Mouse (Mus musculus) thymus, adult 2 months (tissue): ENCODE results near the gene Pou3f1. TPM values are rescaled to one million over a fixed set of nuclear protein-coding genes. Genes with fewer than 3 reads are reported as not detected.
A peak's percentile ranks its signal among the peaks of the same experiment; 100 is the strongest.

ENCODE experiments used
- DNase-seq: peaks from one replicate; pipeline ENCODE4 v3.0.0; 2021
- H3K27ac ChIP-seq: fragments of 200-500 bp; 2 replicates; pipeline ENCODE4 v1.5.1; 2012; ENCODE audit warnings: low read length, control low read depth; ENCODE audit not compliant: control insufficient read depth, insufficient read depth
- H3K27me3 ChIP-seq: fragments of 200-500 bp; 2 replicates; pipeline ENCODE4 v1.6.1; 2012; ENCODE audit warnings: mild to moderate bottlenecking, low read length, moderate library complexity, mixed read lengths; ENCODE audit not compliant: control insufficient read depth, insufficient read depth
- H3K36me3 ChIP-seq: fragments of 200-500 bp; 2 replicates; pipeline ENCODE4 v1.6.1; 2012; ENCODE audit warnings: mild to moderate bottlenecking, low read length, moderate library complexity; ENCODE audit not compliant: control insufficient read depth, insufficient read depth
- H3K4me1 ChIP-seq: fragments of 200-500 bp; replicated peaks from 2 replicates; pipeline ENCODE4 v1.6.1; 2012; ENCODE audit warnings: low read length; ENCODE audit not compliant: control insufficient read depth, insufficient read depth
- H3K4me3 ChIP-seq: fragments of 200-500 bp; 2 replicates; pipeline ENCODE4 v1.5.1; 2012; ENCODE audit warnings: mild to moderate bottlenecking, low read length, control low read depth, moderate library complexity; ENCODE audit not compliant: control insufficient read depth, insufficient read depth
- CTCF ChIP-seq: fragments of 200-500 bp; IDR thresholded peaks from 2 replicates; pipeline ENCODE4 v1.5.1; 2012; ENCODE audit warnings: mild to moderate bottlenecking, control low read depth, low read length, moderate library complexity, borderline replicate concordance; ENCODE audit not compliant: control insufficient read depth, poor library complexity, insufficient read depth; ENCODE audit errors: extremely low read depth
- POLR2A ChIP-seq: fragments of 200-500 bp; IDR thresholded peaks from 2 replicates; pipeline ENCODE4 v1.6.1; 2012; ENCODE audit warnings: mild to moderate bottlenecking, low read length, control low read depth, moderate library complexity; ENCODE audit not compliant: control insufficient read depth, poor library complexity, insufficient read depth; ENCODE audit errors: extremely low read depth
- WGBS: fragments of 180-500 bp; shearing (Covaris S2); methylation state at CpG from one replicate; pipeline ENCODE4 v1.1.7; 2018; 5-methylcytosine and 5-hydroxymethylcytosine counted together
- polyA plus RNA-seq: library from polyadenylated mRNA; depleted of rRNA; stranded (reverse); fragments of >200 nt; gene quantifications from 2 replicates; pipeline ENCODE4 v1.2.3, GENCODE M21; 2012

Pou3f1 gene
- polyA plus RNA-seq, 1 experiment = 0.38 TPM

GRCm38 (mm10) chr4:124647909-124648308 is 8.7 kb upstream of the Pou3f1 start:
- 80% methylated on average over 5 of the region's 5 CpGs for WGBS

DNA sequence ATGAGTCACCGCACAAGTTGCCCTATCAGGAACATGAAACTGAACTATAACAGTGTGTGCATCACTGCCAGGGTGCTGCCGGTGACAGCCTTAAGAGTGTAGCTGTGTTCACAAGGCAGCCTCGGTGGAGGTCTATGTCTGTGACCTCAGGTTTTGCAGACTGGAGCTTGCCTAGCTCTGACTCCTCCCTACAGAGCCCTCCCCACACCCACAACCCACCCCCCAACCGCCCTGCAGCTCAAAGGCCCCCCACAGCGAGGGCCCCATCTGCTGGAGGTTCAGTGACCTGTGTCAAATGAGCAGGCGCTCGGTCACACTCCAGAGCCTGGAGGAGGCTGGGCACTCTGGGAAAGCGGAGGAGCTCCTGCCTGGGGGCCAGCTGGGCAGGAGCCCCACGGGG is 3.7 kb upstream of the Pou3f1 start:
- Histone ChIP-seq H3K4me3 (no peak overlapping the region), H3K36me3 (no peaks in the 10 kb centered on the region), H3K27me3 (peaks cover 20% of the 10 kb centered on the region; the same call in 1 of the 2 replicates), H3K27ac (no peak overlapping the region), H3K4me1 (peaks cover 4% of the 10 kb centered on the region)
- TF ChIP-seq CTCF = no peak
- no peak for TF ChIP-seq POLR2A
- no peak for DNase-seq
- WGBS = 23% methylated on average over 9 of the region's 9 CpGs

More at GRCm38 (mm10) chr4:124647909-124648308, 8.7 kb upstream of the Pou3f1 start:
- Histone ChIP-seq H3K36me3 (no peaks in the 10 kb centered on the region), H3K27ac (no peak overlapping the region), H3K4me3 (no peak overlapping the region), H3K27me3 (no peaks in the 10 kb centered on the region), H3K4me1 (0 out of 2 replicates have a peak, but pooled peaks cover 3% of the 10 kb centered on the region)
- DNase-seq = no peak
- TF ChIP-seq POLR2A (no peak), CTCF (no peak)

GRCm38 (mm10) chr4:124656854-124657650 is 445 bp downstream of the Pou3f1 start:
- Histone ChIP-seq H3K36me3 (no peaks in the 10 kb centered on the region), H3K4me3 (peak overlapping the region; percentile 67), H3K4me1 (peaks cover 12% of the 10 kb centered on the region), H3K27ac (no peak overlapping the region), H3K27me3 (peaks cover 37% of the 10 kb centered on the region)
- peak; percentile 77 for DNase-seq
- TF ChIP-seq CTCF = no peak
- no peak for TF ChIP-seq POLR2A
- 2% methylated on average over 89 of the region's 92 CpGs for WGBS

- TF ChIP-seq CTCF (no peak), POLR2A (no peak)
Observed at GRCm38 (mm10) chr4:124657781-124658180, 1.2 kb downstream of the Pou3f1 start.

GRCm38 (mm10) chr4:124658412-124658851 is 1.8 kb downstream of the Pou3f1 start:
- no peak overlapping the region for H3K4me3 ChIP-seq
- WGBS = 7% methylated on average over 39 of the region's 39 CpGs
- no peak for DNase-seq
- TF ChIP-seq POLR2A = no peak
- TF ChIP-seq CTCF = no peak
- H3K27me3 ChIP-seq = peaks cover 39% of the 10 kb centered on the region
- peaks cover 12% of the 10 kb centered on the region for H3K4me1 ChIP-seq
- H3K36me3 ChIP-seq = no peaks in the 10 kb centered on the region
- H3K27ac ChIP-seq = no peak overlapping the region

More at GRCm38 (mm10) chr4:124657781-124658180, 1.2 kb downstream of the Pou3f1 start:
- Histone ChIP-seq H3K36me3 (no peaks in the 10 kb centered on the region), H3K27ac (no peak overlapping the region), H3K4me3 (peak overlapping the region; percentile 41), H3K27me3 (peaks cover 39% of the 10 kb centered on the region), H3K4me1 (peaks cover 12% of the 10 kb centered on the region)
- WGBS = 3% methylated on average over 56 of the region's 61 CpGs
- no peak for DNase-seq

DNA sequence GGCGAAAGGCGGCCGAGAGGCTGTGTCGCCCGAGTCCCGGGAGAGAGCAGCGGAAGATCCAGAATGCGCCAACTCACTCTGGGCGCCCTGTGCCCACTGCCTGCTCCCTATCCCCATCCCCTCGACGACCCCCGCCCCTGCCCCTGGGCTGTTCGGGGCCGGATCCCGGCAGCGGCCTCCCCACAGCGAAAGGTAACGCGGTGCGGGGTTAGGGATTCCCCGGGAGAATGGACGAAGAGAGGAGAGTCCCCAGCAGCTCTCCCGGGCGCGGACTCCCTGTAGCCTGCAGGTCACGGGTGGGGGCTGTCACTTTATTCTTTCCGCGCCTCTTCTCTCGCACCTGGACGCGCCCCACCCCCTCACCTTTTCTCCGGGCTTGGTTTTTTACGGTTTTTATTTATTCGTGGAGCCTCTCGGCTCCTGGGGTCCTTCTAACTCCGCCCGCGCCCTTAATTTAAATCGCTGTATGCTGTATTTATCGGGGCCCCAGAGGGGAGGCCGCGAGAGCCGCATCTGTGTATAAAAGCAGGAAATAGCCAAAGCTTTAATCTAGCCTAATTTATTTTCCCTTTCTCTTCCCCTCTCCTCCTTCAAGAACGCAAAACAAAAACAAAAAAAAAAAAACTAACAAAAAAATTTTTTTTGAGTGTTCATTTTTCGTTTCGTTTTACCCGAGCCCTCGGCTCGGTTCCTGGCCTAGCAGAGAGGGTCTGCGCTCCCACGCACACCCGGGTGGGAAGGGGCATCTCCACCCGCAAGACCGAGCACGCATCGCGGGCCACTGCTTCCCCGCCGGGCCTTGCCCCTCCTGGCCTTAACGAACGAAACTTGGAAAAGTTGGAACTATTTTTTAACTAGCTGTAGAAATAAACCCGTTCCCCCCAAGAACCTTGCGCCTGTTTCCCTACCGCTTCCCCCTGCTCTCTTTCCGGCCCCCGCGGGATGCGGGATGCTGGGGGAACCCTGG is 2.9 kb downstream of the Pou3f1 start:
- TF ChIP-seq CTCF = no peak
- TF ChIP-seq POLR2A = no peak
- H3K4me3 ChIP-seq = no peak overlapping the region
- no peak for DNase-seq
- WGBS = 5% methylated on average over 68 of the region's 68 CpGs
- H3K27me3 ChIP-seq = peaks cover 39% of the 10 kb centered on the region
- H3K27ac ChIP-seq = no peak overlapping the region
- no peaks in the 10 kb centered on the region for H3K36me3 ChIP-seq
- H3K4me1 ChIP-seq = peaks cover 12% of the 10 kb centered on the region
